Mouse (Mus musculus) ES-E14 (cell line): ENCODE measurements around the gene Plekhm1.

Experiments
- CHD2 ChIP-seq: IDR thresholded peaks from 2 replicates; pipeline ENCODE4 v1.6.1; 2014; ENCODE audit warnings: mild to moderate bottlenecking, low read depth, low read length, inconsistent platforms
- MAFK ChIP-seq: IDR thresholded peaks from 2 replicates; pipeline ENCODE4 v1.6.1; 2014; ENCODE audit warnings: mild to moderate bottlenecking, low read depth, low read length, inconsistent platforms; ENCODE audit not compliant: insufficient read depth
- ZC3H11A ChIP-seq: IDR thresholded peaks from 2 replicates; pipeline ENCODE4 v1.6.1; 2012; ENCODE audit warnings: low read depth, mild to moderate bottlenecking, inconsistent platforms, low read length, borderline replicate concordance
- ZNF384 ChIP-seq: IDR thresholded peaks from 2 replicates; pipeline ENCODE4 v1.6.1; 2012; ENCODE audit warnings: low read depth, low read length, inconsistent platforms

GRCm38 (mm10) chr11:103364335-103364734 lies 48.2 kb downstream of the Plekhm1 start:
- TF ChIP-seq MAFK (no peak), CHD2 (no peak), ZNF384 (no peak), ZC3H11A (no peak)
